Mouse (Mus musculus): ENCODE measurements around the gene Plekha4. TPM values are rescaled to one million over a fixed set of nuclear protein-coding genes. Genes with fewer than 3 reads are reported as not detected.
A peak's percentile ranks its signal among the peaks of the same experiment; 100 is the strongest.
"Not testable (repeated sequence)": the region's sequence is repeated elsewhere in the genome, so short reads cannot be mapped to it uniquely, and the experiment has no call there.

Plekha4 gene
- polyA plus RNA-seq, 1 experiment = 12.3 TPM

DNA sequence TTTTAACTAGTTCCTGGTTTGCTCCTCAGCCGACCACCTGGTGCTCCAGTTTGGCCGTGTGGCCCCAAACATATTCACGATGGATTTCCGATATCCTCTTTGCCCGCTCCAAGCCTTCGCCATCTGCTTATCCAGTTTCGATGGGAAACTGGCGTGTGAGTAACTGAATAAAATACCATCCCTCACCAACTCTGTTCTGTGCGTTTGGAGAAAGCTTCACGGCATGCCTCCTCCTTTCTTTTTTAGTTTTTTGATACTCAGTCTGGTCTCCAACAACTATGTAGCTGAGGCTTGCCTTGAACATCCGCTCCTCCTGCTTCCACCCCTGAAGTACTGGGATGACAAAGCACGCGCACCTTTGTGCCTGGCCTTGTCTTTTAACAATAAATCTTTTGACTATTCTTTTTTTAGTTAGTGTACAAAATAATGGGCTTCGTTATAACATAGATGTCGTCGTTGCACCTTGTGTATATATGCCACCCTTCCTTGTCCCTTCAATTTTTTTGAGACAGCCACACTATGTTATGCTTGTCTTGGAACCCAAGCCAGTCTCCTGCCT lies 3.9 kb upstream of the Plekha4 start:
- TF ChIP-seq CTCF (IDR thresholded peaks at IDR 0.05; ENCODE audit: borderline replicate concordance, control insufficient read depth, extremely low read depth, insufficient read depth, low read length, poor library complexity) (no peak), POLR2A (IDR thresholded peaks at IDR 0.05; ENCODE audit: control insufficient read depth, extremely low read depth, insufficient read depth, low read length, poor library complexity) (no peak)
- peaks cover 23% of the 10 kb centered on the region for H3K4me1 ChIP-seq (replicated peaks; ENCODE audit: control insufficient read depth, insufficient read depth, low read length)
- no peak overlapping the region for H3K4me3 ChIP-seq (ENCODE audit: control insufficient read depth, insufficient read depth, low read length)
- no peaks in the 10 kb centered on the region for H3K36me3 ChIP-seq (ENCODE audit: control insufficient read depth, insufficient read depth, low read length)
- no peaks in the 10 kb centered on the region for H3K27me3 ChIP-seq (ENCODE audit: control insufficient read depth, insufficient read depth, low read length)
- 69% methylated on average over 16 of the region's 16 CpGs for WGBS
- no peak for DNase-seq
- H3K27ac ChIP-seq (ENCODE audit: control insufficient read depth, insufficient read depth, low read length) = no peak overlapping the region

- no peaks in the 10 kb centered on the region for H3K36me3 ChIP-seq (ENCODE audit: control insufficient read depth, insufficient read depth, low read length)
- DNase-seq = no peak
- H3K27ac ChIP-seq (ENCODE audit: control insufficient read depth, insufficient read depth, low read length) = no peak overlapping the region
- H3K4me1 ChIP-seq (replicated peaks; ENCODE audit: control insufficient read depth, insufficient read depth, low read length) = peaks cover 23% of the 10 kb centered on the region
- no peaks in the 10 kb centered on the region for H3K27me3 ChIP-seq (ENCODE audit: control insufficient read depth, insufficient read depth, low read length)
- TF ChIP-seq POLR2A (IDR thresholded peaks at IDR 0.05; ENCODE audit: control insufficient read depth, extremely low read depth, insufficient read depth, low read length, poor library complexity) (no peak), CTCF (IDR thresholded peaks at IDR 0.05; ENCODE audit: borderline replicate concordance, control insufficient read depth, extremely low read depth, insufficient read depth, low read length, poor library complexity) (no peak)
- no peak overlapping the region for H3K4me3 ChIP-seq (ENCODE audit: control insufficient read depth, insufficient read depth, low read length)
- WGBS = 91% methylated on average over 18 of the region's 18 CpGs
Measured at GRCm38 (mm10) chr7:45522957-45523676, 3.0 kb upstream of the Plekha4 start.

- no peak for TF ChIP-seq CTCF (IDR thresholded peaks at IDR 0.05; ENCODE audit: borderline replicate concordance, control insufficient read depth, extremely low read depth, insufficient read depth, low read length, poor library complexity)
- TF ChIP-seq POLR2A (IDR thresholded peaks at IDR 0.05; ENCODE audit: control insufficient read depth, extremely low read depth, insufficient read depth, low read length, poor library complexity) = no peak
- H3K27ac ChIP-seq (ENCODE audit: control insufficient read depth, insufficient read depth, low read length) = no peak overlapping the region
Measured at GRCm38 (mm10) chr7:45523678-45524170, 2.4 kb upstream of the Plekha4 start.

DNA sequence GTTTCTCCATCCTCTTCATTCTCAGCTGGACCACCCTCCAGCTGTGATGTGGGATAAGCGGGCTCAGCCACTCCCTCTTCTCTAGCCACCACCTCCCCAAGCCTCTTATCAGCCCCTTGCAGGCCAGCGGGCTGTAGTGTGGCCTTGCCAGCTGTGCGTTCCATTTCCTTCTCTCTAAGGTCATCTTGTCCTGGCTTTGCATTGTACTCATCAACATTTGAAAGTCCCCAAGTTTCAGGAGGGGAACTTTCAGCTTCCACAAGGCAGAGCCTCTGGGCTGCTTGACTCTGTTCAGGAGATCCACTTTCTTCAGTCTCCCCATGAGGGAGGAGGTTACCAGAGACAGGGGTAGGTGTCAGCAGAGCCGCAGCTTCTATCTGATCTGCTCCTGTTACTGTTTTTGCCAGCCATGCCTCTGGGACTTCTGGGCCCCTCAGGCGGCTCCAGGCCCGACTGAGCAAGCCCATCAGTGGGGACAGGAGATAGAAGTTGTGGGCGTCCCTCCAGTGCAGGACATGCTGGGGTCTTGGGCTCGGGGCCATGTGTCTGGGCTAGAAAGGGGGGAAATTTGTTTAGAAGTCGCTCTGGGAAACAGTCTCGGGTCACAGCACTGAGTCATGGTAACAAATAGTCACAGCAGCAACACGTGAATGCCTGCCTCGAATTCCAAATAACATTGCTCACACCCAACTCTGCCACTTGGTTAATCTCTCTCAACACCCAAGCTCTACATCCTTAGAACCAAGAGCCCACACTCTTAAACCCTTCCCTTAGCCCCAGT lies 1.1 kb upstream of the Plekha4 start:
- H3K4me3 ChIP-seq (ENCODE audit: control insufficient read depth, insufficient read depth, low read length) = peak overlapping the region; percentile 62
- no peaks in the 10 kb centered on the region for H3K36me3 ChIP-seq (ENCODE audit: control insufficient read depth, insufficient read depth, low read length)
- TF ChIP-seq CTCF (IDR thresholded peaks at IDR 0.05; ENCODE audit: borderline replicate concordance, control insufficient read depth, extremely low read depth, insufficient read depth, low read length, poor library complexity) (no peak), POLR2A (IDR thresholded peaks at IDR 0.05; ENCODE audit: control insufficient read depth, extremely low read depth, insufficient read depth, low read length, poor library complexity) (no peak)
- peaks cover 25% of the 10 kb centered on the region for H3K4me1 ChIP-seq (replicated peaks; ENCODE audit: control insufficient read depth, insufficient read depth, low read length)
- DNase-seq = no peak
- H3K27me3 ChIP-seq (ENCODE audit: control insufficient read depth, insufficient read depth, low read length) = no peaks in the 10 kb centered on the region
- H3K27ac ChIP-seq (ENCODE audit: control insufficient read depth, insufficient read depth, low read length) = peak overlapping the region; percentile 13; the same call in 1 of the 2 replicates
- WGBS = 43% methylated on average over 12 of the region's 12 CpGs

More at GRCm38 (mm10) chr7:45523678-45524170, 2.4 kb upstream of the Plekha4 start:
- 88% methylated on average over 13 of the region's 13 CpGs for WGBS
- Histone ChIP-seq H3K4me3 (ENCODE audit: control insufficient read depth, insufficient read depth, low read length) (no peak overlapping the region), H3K4me1 (replicated peaks; ENCODE audit: control insufficient read depth, insufficient read depth, low read length) (peaks cover 23% of the 10 kb centered on the region), H3K36me3 (ENCODE audit: control insufficient read depth, insufficient read depth, low read length) (no peaks in the 10 kb centered on the region), H3K27me3 (ENCODE audit: control insufficient read depth, insufficient read depth, low read length) (no peaks in the 10 kb centered on the region)
- no peak for DNase-seq

DNA sequence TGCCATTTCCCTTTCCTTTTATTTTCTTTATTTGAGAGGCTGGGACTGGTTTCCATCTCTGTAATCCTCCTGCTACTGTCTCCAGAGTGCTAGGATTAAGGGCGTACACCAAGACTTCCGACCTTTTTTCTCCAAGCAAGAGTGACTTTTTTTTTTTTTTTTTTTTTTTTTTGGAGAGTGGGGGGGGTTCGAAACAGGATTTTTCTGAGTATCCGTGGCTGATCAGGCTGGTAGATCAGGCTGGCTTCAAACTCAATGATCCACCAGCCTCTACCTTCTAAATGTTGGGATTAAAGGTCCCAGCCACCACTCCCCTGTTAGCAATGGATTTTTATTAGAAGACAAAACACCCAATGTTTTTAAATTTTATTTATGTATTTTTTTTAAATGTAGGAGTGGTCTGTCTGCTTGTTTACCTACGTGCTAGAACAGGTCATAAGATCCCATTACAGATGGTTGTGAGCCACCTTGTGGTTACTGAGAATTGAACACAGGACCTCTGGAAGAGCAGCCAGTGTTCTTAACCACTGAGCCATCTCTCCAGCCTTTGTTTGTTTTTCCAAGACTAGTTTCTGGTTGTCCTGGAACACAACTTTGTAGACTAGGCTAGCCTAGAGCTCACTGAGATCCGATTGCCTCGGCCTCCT lies 467 bp downstream of the Plekha4 start:
- no peaks in the 10 kb centered on the region for H3K36me3 ChIP-seq (ENCODE audit: control insufficient read depth, insufficient read depth, low read length)
- TF ChIP-seq CTCF (IDR thresholded peaks at IDR 0.05; ENCODE audit: borderline replicate concordance, control insufficient read depth, extremely low read depth, insufficient read depth, low read length, poor library complexity) = no peak
- TF ChIP-seq POLR2A (IDR thresholded peaks at IDR 0.05; ENCODE audit: control insufficient read depth, extremely low read depth, insufficient read depth, low read length, poor library complexity) = no peak
- peak overlapping the region; percentile 86 for H3K27ac ChIP-seq (ENCODE audit: control insufficient read depth, insufficient read depth, low read length)
- DNase-seq = peak; percentile 43
- WGBS = 21% methylated on average over 7 of the region's 7 CpGs
- peak overlapping the region; percentile 62 for H3K4me3 ChIP-seq (ENCODE audit: control insufficient read depth, insufficient read depth, low read length)
- peaks cover 25% of the 10 kb centered on the region for H3K4me1 ChIP-seq (replicated peaks; ENCODE audit: control insufficient read depth, insufficient read depth, low read length)
- H3K27me3 ChIP-seq (ENCODE audit: control insufficient read depth, insufficient read depth, low read length) = no peaks in the 10 kb centered on the region

DNA sequence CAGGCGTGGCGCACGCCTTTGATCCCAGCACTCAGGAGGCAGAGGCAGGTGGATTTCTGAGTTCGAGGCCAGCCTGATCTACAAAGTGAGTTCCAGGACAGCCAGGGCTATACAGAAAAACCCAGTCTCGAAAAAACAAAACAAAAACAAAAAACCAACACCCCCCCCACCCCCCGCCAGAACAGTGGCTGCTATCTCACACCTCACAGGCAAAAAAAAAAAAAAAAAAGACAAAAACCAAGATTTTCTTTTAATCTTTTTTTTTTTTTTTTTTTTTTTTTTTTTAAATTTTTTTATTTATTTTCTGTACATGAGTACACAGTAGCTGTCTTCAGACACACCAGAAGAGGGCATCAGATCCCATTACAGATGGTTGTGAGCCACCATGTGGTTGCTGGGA lies 1.0 kb downstream of the Plekha4 start:
- DNase-seq; H3K36me3 ChIP-seq (ENCODE audit: control insufficient read depth, insufficient read depth, low read length); H3K27me3 ChIP-seq (ENCODE audit: control insufficient read depth, insufficient read depth, low read length); H3K27ac ChIP-seq (ENCODE audit: control insufficient read depth, insufficient read depth, low read length); H3K4me3 ChIP-seq (ENCODE audit: control insufficient read depth, insufficient read depth, low read length): not testable (repeated sequence)
- WGBS = 85% methylated on average over 6 of the region's 6 CpGs
- peaks cover 22% of the 10 kb centered on the region for H3K4me1 ChIP-seq (replicated peaks; ENCODE audit: control insufficient read depth, insufficient read depth, low read length)
